Comparison of ENCODE assay signal across 23 mouse cellular contexts in the genomic region with DNA sequence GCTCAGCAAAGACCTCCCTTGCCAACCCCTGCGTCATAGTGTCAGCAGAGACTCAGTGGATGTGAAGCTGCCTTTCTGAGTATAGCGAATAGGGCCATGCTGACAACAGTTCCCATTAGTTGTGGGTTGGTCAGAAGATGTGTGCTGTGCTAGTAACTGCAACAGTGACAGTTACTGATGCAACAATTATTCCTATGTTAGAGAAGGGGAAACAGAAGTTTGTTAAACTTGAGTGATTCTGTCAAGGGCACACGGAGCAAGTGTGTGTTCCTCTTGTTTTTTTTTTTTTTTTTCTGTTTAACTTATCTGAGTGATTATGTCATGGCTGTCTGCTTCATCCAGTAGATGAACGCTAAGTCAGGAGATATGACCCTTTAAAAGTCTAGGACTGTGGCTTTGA. TPM values are rescaled to one million over a fixed set of nuclear protein-coding genes. Genes with fewer than 3 reads are reported as not detected.
DNase-seq lines count a peak whose midpoint lies in the region; ATAC-seq and TF ChIP-seq lines count a peak whose summit lies in the region.
"Had no signal": no experiment of that assay in that cellular context is flagged by ENCODE, and none has a peak within 500 bp of the region (broad histone marks: within the 10 kb centered on the region; RNA-seq: fewer than 3 reads in every experiment).

No protein-coding gene starts in this region.

- no peaks in the 10 kb centered on the region for H3K27me3 ChIP-seq in liver, postnatal 0 days (ENCODE audit: insufficient read depth, low read length)
- H3K27me3 ChIP-seq: forebrain, embryonic 13.5 days; heart, embryonic 12.5 days; hindbrain, embryonic 12.5 days had no signal

- TF ChIP-seq CTCF in liver, postnatal 0 days (IDR thresholded peaks at IDR 0.05; ENCODE audit: low read depth), result no peak
- no peak for TF ChIP-seq CTCF in bone marrow, adult 2 months (IDR thresholded peaks at IDR 0.05; ENCODE audit: control insufficient read depth, insufficient read depth, low read length)

- WGBS in liver, postnatal 0 days (ENCODE audit: insufficient replicate concordance), result 62% methylated on average over 4 of the region's 4 CpGs
- WGBS in bone marrow, adult 2 months, result 38% methylated on average over 4 of the region's 4 CpGs

- no peak for TF ChIP-seq EP300 in liver, postnatal 0 days (IDR thresholded peaks at IDR 0.05; ENCODE audit: low read depth)

- peak; percentile 29; the same call in 1 of the 2 replicates for ATAC-seq in liver, postnatal 0 days
- peak; percentile 80 for ATAC-seq in megakaryocyte, adult 5-6 weeks (ENCODE audit: poor library complexity, severe bottlenecking)
- ATAC-seq: CD4-positive, CD25-positive, alpha-beta regulatory T cell, adult 4 months; forebrain, embryonic 13.5 days; forebrain, postnatal 0 days; hindbrain, postnatal 0 days had no signal

- H3K36me3 ChIP-seq in liver, postnatal 0 days (replicated peaks; ENCODE audit: insufficient read depth, low read length), result no peaks in the 10 kb centered on the region
- H3K36me3 ChIP-seq: embryonic facial prominence, embryonic 10.5 days; heart, embryonic 12.5 days; hindbrain, embryonic 12.5 days had no signal

- H3K27ac ChIP-seq in liver, postnatal 0 days (ENCODE audit: low read depth), result peak overlapping the region; percentile 22; the same call in 1 of the 2 replicates
- H3K27ac ChIP-seq in bone marrow, adult 2 months (ENCODE audit: control insufficient read depth, insufficient read depth, low read depth, low read length, poor library complexity), result peak overlapping the region; percentile 64; the same call in 1 of the 2 replicates
- H3K27ac ChIP-seq: embryonic facial prominence, embryonic 10.5 days; forebrain, embryonic 13.5 days; hindbrain, embryonic 12.5 days; hindbrain, postnatal 0 days had no signal

- 0 out of 2 replicates have a peak, but pooled peaks cover 2% of the 10 kb centered on the region for H3K4me1 ChIP-seq in liver, postnatal 0 days (ENCODE audit: insufficient read depth)
- H3K4me1 ChIP-seq in bone marrow, adult 2 months (ENCODE audit: control insufficient read depth, insufficient read depth, low read length), result peaks cover 4% of the 10 kb centered on the region; the same call in 1 of the 2 replicates
- H3K4me1 ChIP-seq: forebrain, embryonic 13.5 days; heart, embryonic 12.5 days; hindbrain, embryonic 12.5 days had no signal

- H3K9ac ChIP-seq in liver, postnatal 0 days (replicated peaks), result no peak overlapping the region
- H3K9ac ChIP-seq: forebrain, embryonic 13.5 days; forebrain, postnatal 0 days; heart, embryonic 12.5 days; hindbrain, embryonic 12.5 days had no signal

- TF ChIP-seq POLR2A in bone marrow, adult 2 months (IDR thresholded peaks at IDR 0.05; ENCODE audit: borderline replicate concordance, control insufficient read depth, low read depth, low read length), result no peak

- H3K4me3 ChIP-seq in liver, postnatal 0 days (ENCODE audit: low read depth, low read length), result no peak overlapping the region
- H3K4me3 ChIP-seq in bone marrow, adult 2 months (replicated peaks; ENCODE audit: control insufficient read depth, low read depth, low read length), result no peak overlapping the region
- H3K4me3 ChIP-seq: embryonic facial prominence, embryonic 10.5 days; forebrain, embryonic 13.5 days; heart, embryonic 12.5 days; hindbrain, embryonic 12.5 days had no signal

- H3K9me3 ChIP-seq in liver, postnatal 0 days (ENCODE audit: low read length), result no peaks in the 10 kb centered on the region
- H3K9me3 ChIP-seq: embryonic facial prominence, embryonic 10.5 days; forebrain, embryonic 13.5 days; heart, embryonic 12.5 days; hindbrain, embryonic 12.5 days had no signal

- H3K4me2 ChIP-seq in liver, postnatal 0 days (ENCODE audit: low read depth, low read length), result no peak overlapping the region
- H3K4me2 ChIP-seq: forebrain, embryonic 13.5 days; heart, embryonic 12.5 days; hindbrain, embryonic 12.5 days had no signal

- no peak for DNase-seq in liver, postnatal 0 days
- no peak for DNase-seq in liver
- no peak for DNase-seq in embryo, embryonic 9.5 days (ENCODE audit: extremely low spot score)
- no peak for DNase-seq in heart, postnatal 4 days
- no peak for DNase-seq in ovary, adult 18-20 months (ENCODE audit: low spot score)
- DNase-seq: adrenal gland, postnatal 10 days; B cell, adult 2 months; cerebellum, adult 11-12 months; cerebellum, adult 9-10 months; cerebellum, postnatal 25 days; forebrain, postnatal 0 days; gastrocnemius, postnatal 25 days; heart, adult 18-20 months; heart, postnatal 36 days had no signal

RNA-seq across cellular contexts. Expression of a gene that starts 41.2 kb away (rescaled TPM):
- 0.93 and 1.1 TPM in 2 replicates for polyA plus RNA-seq in liver, postnatal 0 days (2015; fragmentation: Nextera tagmentation; extraction: Ambion mirVana)
- 4.9 and 12.8 TPM in 2 replicates for polyA plus RNA-seq in bone marrow, adult 2 months (2011; ENCODE audit: insufficient read depth, insufficient read length, low replicate concordance, missing spikeins)
- total RNA-seq in megakaryocyte, adult 5-6 weeks (2015), result 35.0 and 35.3 TPM in 2 replicates
- 33.4 and 38.9 TPM in 2 replicates for total RNA-seq in megakaryocyte, adult 5-6 weeks (2017)
- under 1 TPM; 0.71 to 0.72 TPM for total RNA-seq in heart, postnatal 4 days (2021)
- total RNA-seq: MEL had no signal

Comparison
In these comparisons a context has a peak if more than half of its experiments do, and no peak if none do; other contexts are left out.
1. RNA of a gene that starts 41.2 kb away (total RNA-seq): 33.4 to 38.9 TPM in megakaryocyte, adult 5-6 weeks; 0.71 to 0.72 TPM in heart, postnatal 4 days; every median in the first group is over 10 times any median in the second.